Mouse (Mus musculus) small intestine, adult 2 months (tissue): ENCODE measurements at regions not wholly inside any gene's neighbourhood (a gene's known extent, or its start where the extent isn't known, plus 50 kb on each side); places are given as distances from the start of the nearest gene placed in this dataset.

Experiments
- H3K27ac ChIP-seq: fragments of 200-500 bp; 2 replicates; pipeline ENCODE4 v1.5.1; 2012; ENCODE audit warnings: low read depth, low read length, control low read depth, inconsistent platforms; ENCODE audit not compliant: insufficient read depth
- H3K27me3 ChIP-seq: fragments of 200-500 bp; 2 replicates; pipeline ENCODE4 v1.6.1; 2012; ENCODE audit warnings: mild to moderate bottlenecking, moderate library complexity, low read length, inconsistent platforms; ENCODE audit not compliant: control insufficient read depth, insufficient read depth
- H3K36me3 ChIP-seq: fragments of 200-500 bp; 2 replicates; pipeline ENCODE4 v1.6.1; 2012; ENCODE audit warnings: mild to moderate bottlenecking, low read length, control low read depth, inconsistent platforms; ENCODE audit not compliant: control insufficient read depth, insufficient read depth
- H3K4me1 ChIP-seq: fragments of 200-500 bp; 2 replicates; pipeline ENCODE4 v1.6.1; 2012; ENCODE audit warnings: low read length, inconsistent platforms, mixed read lengths; ENCODE audit not compliant: control insufficient read depth, insufficient read depth, insufficient read length
- H3K4me3 ChIP-seq: fragments of 200-500 bp; 2 replicates; pipeline ENCODE4 v1.5.1; 2012; ENCODE audit warnings: low read depth, mild to moderate bottlenecking, control low read depth, inconsistent platforms, low read length, moderate library complexity
- CTCF ChIP-seq: fragments of 200-500 bp; IDR thresholded peaks from 2 replicates; pipeline ENCODE4 v1.5.1; 2012; ENCODE audit warnings: low read depth, mild to moderate bottlenecking, control low read depth, inconsistent platforms, low read length, moderate library complexity, mixed read lengths; ENCODE audit not compliant: insufficient replicate concordance, insufficient read length; ENCODE audit errors: extremely low read depth
- POLR2A ChIP-seq: fragments of 200-500 bp; IDR thresholded peaks from 2 replicates; pipeline ENCODE4 v1.6.1; 2012; ENCODE audit warnings: low read depth, mild to moderate bottlenecking, control low read depth, inconsistent platforms, low read length, moderate library complexity
- WGBS: fragments of 180-500 bp; shearing (Covaris S2); methylation state at CpG from one replicate; pipeline ENCODE4 v1.1.7; 2018; 5-methylcytosine and 5-hydroxymethylcytosine counted together

DNA sequence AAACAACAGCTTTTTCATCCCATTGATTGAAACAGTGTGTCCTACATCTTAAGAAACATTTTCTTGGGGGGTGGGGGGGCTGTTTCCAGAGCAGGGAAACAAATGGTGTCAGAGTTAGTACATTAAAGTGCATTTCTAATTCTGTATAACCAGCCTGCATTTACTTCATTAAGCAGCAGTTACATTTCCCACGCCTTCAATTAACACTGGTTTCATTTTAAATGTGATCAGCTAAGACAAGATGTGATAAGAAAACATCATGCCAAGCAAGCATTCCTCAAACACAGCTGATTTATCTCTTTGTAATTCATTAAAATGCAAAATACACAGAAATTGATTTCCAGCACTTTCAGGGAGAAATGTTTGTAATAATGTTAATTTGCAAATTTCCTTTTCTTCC, 122.0 kb downstream of the Olfr1505 start:
- Histone ChIP-seq H3K4me1 (no peaks in the 10 kb centered on the region), H3K27me3 (no peaks in the 10 kb centered on the region), H3K36me3 (no peaks in the 10 kb centered on the region), H3K27ac (no peak overlapping the region), H3K4me3 (no peak overlapping the region)
- WGBS, result 50% methylated on average over 1 of the region's 1 CpGs
- TF ChIP-seq POLR2A (no peak), CTCF (no peak)

GRCm38 (mm10) chr19:14035785-14036184, 122.5 kb downstream of the Olfr1505 start:
- Histone ChIP-seq H3K4me1 (no peaks in the 10 kb centered on the region), H3K27ac (no peak overlapping the region), H3K27me3 (no peaks in the 10 kb centered on the region), H3K36me3 (no peaks in the 10 kb centered on the region), H3K4me3 (no peak overlapping the region)
- TF ChIP-seq CTCF (no peak), POLR2A (no peak)
- 61% methylated on average over 1 of the region's 1 CpGs for WGBS

- TF ChIP-seq POLR2A (no peak), CTCF (no peak)
- H3K4me3 ChIP-seq, result no peak overlapping the region
- H3K27me3 ChIP-seq, result no peaks in the 10 kb centered on the region
- no peaks in the 10 kb centered on the region for H3K36me3 ChIP-seq
- no peaks in the 10 kb centered on the region for H3K4me1 ChIP-seq
- WGBS, result 67% methylated on average over 1 of the region's 1 CpGs
- H3K27ac ChIP-seq, result no peak overlapping the region
Observed at GRCm38 (mm10) chr19:14036750-14037149, 123.4 kb downstream of the Olfr1505 start.

GRCm38 (mm10) chr19:14042753-14043152, 129.4 kb downstream of the Olfr1505 start:
- no peak for TF ChIP-seq POLR2A
- no peak for TF ChIP-seq CTCF
- WGBS, result 57% methylated on average over 5 of the region's 5 CpGs
- Histone ChIP-seq H3K27ac (no peak overlapping the region), H3K4me1 (no peaks in the 10 kb centered on the region), H3K27me3 (no peaks in the 10 kb centered on the region), H3K36me3 (no peaks in the 10 kb centered on the region), H3K4me3 (no peak overlapping the region)

DNA sequence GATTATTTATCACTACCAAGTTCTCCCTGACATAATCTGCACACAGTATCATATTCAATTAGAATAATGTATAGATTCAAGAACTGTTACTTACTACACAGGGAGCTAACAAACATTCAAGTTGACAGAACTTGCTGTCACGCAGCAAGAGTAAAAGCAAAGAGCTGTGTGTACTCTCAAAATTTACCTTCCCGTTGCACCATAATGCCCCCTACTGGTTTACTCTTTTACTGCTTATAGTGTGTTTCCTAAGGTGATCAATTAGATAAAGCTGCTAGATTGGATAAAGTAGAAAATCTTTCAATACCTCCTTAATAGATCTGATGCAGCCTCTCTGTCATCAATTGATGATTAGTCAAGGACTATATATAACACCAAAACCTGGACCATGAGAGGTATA, 132.1 kb downstream of the Olfr1505 start:
- Histone ChIP-seq H3K4me1 (no peaks in the 10 kb centered on the region), H3K27me3 (no peaks in the 10 kb centered on the region), H3K27ac (no peak overlapping the region), H3K36me3 (no peaks in the 10 kb centered on the region), H3K4me3 (no peak overlapping the region)
- TF ChIP-seq CTCF (no peak), POLR2A (no peak)
- WGBS, result 58% methylated on average over 2 of the region's 2 CpGs

GRCm38 (mm10) chr19:14052052-14052451, 138.7 kb downstream of the Olfr1505 start:
- Histone ChIP-seq H3K27me3 (no peaks in the 10 kb centered on the region), H3K4me1 (no peaks in the 10 kb centered on the region), H3K36me3 (no peaks in the 10 kb centered on the region), H3K4me3 (no peak overlapping the region), H3K27ac (no peak overlapping the region)
- TF ChIP-seq CTCF (no peak), POLR2A (no peak)
- WGBS, result 75% methylated on average over 4 of the region's 4 CpGs

DNA sequence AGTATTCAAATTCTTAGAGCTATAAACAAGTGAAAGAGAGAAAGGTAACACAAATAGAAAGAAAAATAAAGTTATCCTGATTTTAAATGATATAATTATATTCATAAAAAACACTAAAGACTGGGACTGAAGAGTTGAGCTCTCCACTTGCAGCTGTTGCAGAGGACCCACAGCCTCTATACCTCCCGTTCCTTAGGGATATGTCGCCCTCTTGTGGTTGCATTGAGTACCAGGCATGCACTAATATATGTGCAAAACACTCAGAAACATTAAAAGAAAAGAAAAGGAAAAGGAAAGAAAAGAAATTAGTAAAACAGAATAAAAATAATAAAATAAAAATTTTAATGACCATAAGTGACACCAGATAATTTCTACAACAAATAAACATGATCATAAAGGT, 167.2 kb downstream of the Olfr1505 start:
- Histone ChIP-seq H3K36me3 (no peaks in the 10 kb centered on the region), H3K4me3 (no peak overlapping the region), H3K27me3 (no peaks in the 10 kb centered on the region), H3K4me1 (no peaks in the 10 kb centered on the region), H3K27ac (no peak overlapping the region)
- no peak for TF ChIP-seq POLR2A
- peak; percentile 29; the same call in 1 of the 2 replicates for TF ChIP-seq CTCF
- WGBS, result 5% methylated on average over 2 of the region's 2 CpGs

DNA sequence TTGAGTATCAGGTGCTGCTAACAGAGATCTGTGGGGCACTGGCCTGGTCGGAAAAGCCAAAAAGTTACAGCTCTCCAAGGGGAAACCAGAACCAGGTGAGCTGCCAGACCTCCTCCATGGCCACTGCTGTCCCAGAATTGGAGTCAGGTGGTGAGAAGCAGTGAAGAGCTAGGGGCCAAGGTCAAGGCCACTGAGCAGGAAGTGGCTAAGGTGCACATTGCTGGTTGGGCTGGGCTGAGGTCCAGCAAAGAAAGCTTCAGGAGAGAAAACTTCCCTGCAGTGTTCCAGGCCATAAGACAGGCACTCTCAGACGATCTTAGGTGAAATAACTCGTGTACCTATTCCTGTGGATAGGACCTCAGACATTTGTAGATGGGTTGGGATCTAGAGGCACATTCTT, 171.4 kb downstream of the Olfr1505 start:
- Histone ChIP-seq H3K4me3 (no peak overlapping the region), H3K27me3 (no peaks in the 10 kb centered on the region), H3K4me1 (no peaks in the 10 kb centered on the region), H3K27ac (no peak overlapping the region), H3K36me3 (no peaks in the 10 kb centered on the region)
- TF ChIP-seq CTCF, result no peak
- TF ChIP-seq POLR2A, result no peak
- 75% methylated on average over 3 of the region's 3 CpGs for WGBS
